Mouse (Mus musculus) B cell, adult (primary cell): Measurements from ENCODE around the gene Kif6. TPM values are rescaled to one million over a fixed set of nuclear protein-coding genes. Genes with fewer than 3 reads are reported as not detected.

ENCODE experiments used
- total RNA-seq: library from RNA; stranded (reverse); gene quantifications from 4 replicates; pipeline ENCODE4 v1.2.4, GENCODE M21; 2023; ENCODE audit not compliant: inconsistent age

Gene Kif6
- total RNA-seq = not detected in 4 replicates

GRCm38 (mm10) chr17:49614577-49615235, at the start of gene Kif6:
Gene Kif6, plus strand, starts transcription at chr17:49615136.

Other genes starting within 250 kb of the Kif6 start
- 18.3 to 27.7 TPM (median 23.6 TPM) in 4 replicates for gene Mocs1, start 186.8 kb upstream of the Kif6 start, total RNA-seq
- gene Daam2, start 50.8 kb upstream of the Kif6 start, total RNA-seq = not detected in 4 replicates